Mouse (Mus musculus) forebrain, embryonic 16.5 days (tissue): ENCODE results near the gene Podn. TPM values are rescaled to one million over a fixed set of nuclear protein-coding genes. Genes with fewer than 3 reads are reported as not detected.

Experiments
- ATAC-seq: fragments of 200-750 bp; cut with Nextera tagmentation; 2 replicates; pipeline ENCODE4 v1.8.0; 2017; ENCODE audit warnings: mild to moderate bottlenecking, moderate library complexity
- H3K27ac ChIP-seq: fragments of 300-500 bp; sonication (generic); 2 replicates; pipeline ENCODE4 v1.5.1; 2014; ENCODE audit warnings: low read length, control low read depth
- H3K27me3 ChIP-seq: fragments of 300-500 bp; sonication (generic); replicated peaks from 2 replicates; pipeline ENCODE4 v1.6.1; 2014; ENCODE audit warnings: low read length; ENCODE audit not compliant: control insufficient read depth, insufficient read depth
- H3K36me3 ChIP-seq: fragments of 300-500 bp; sonication (generic); 2 replicates; pipeline ENCODE4 v1.6.1; 2014; ENCODE audit not compliant: control insufficient read depth, insufficient read depth
- H3K4me1 ChIP-seq: fragments of 300-500 bp; sonication (generic); replicated peaks from 2 replicates; pipeline ENCODE4 v1.6.1; 2014; ENCODE audit warnings: low read length; ENCODE audit not compliant: control insufficient read depth, insufficient read depth
- H3K4me2 ChIP-seq: fragments of 300-500 bp; sonication (generic); 2 replicates; pipeline ENCODE4 v1.6.1; 2014; ENCODE audit warnings: mild to moderate bottlenecking, low read length, control low read depth
- H3K4me3 ChIP-seq: fragments of 300-500 bp; sonication (generic); replicated peaks from 2 replicates; pipeline ENCODE4 v1.5.1; 2014; ENCODE audit warnings: mild to moderate bottlenecking, low read length, control low read depth
- H3K9ac ChIP-seq: fragments of 300-500 bp; sonication (generic); replicated peaks from 2 replicates; pipeline ENCODE4 v1.6.1; 2014; ENCODE audit warnings: low read depth, low read length, control low read depth
- H3K9me3 ChIP-seq: fragments of 300-500 bp; sonication (generic); 2 replicates; pipeline ENCODE4 v1.6.1; 2016; ENCODE audit warnings: low read length; ENCODE audit not compliant: control insufficient read depth
- WGBS: fragments of 180-500 bp; shearing (Covaris S2); extraction: QIAGEN DNeasy Blood & Tissue Kit; methylation state at CpG from one replicate; pipeline ENCODE4 v1.1.7; 2014; 5-methylcytosine and 5-hydroxymethylcytosine counted together
- microRNA-seq: library from miRNA; unstranded; fragments of <30 nt; microRNA quantifications from one replicate; pipeline ENCODE4, GENCODE M21; 2017
- polyA plus RNA-seq: library from polyadenylated mRNA; unstranded; fragments of >200 nt; fragmentation: Nextera tagmentation; extraction: Ambion mirVana; gene quantifications from 2 replicates; pipeline ENCODE4 v1.2.1, GENCODE M21; 2015

The Podn gene
- polyA plus RNA-seq, 1 experiment from 2014 or later = 0.35 TPM

- H3K27ac ChIP-seq = no peak overlapping the region
- no peaks in the 10 kb centered on the region; the same call in 1 of the 2 replicates for H3K4me1 ChIP-seq
- no peak overlapping the region for H3K4me2 ChIP-seq
- H3K9ac ChIP-seq = no peak overlapping the region
- H3K9me3 ChIP-seq = no peaks in the 10 kb centered on the region
- H3K4me3 ChIP-seq = no peak overlapping the region
- 100% methylated on average over 1 of the region's 1 CpGs for WGBS
- no peaks in the 10 kb centered on the region for H3K36me3 ChIP-seq
- no peaks in the 10 kb centered on the region for H3K27me3 ChIP-seq
- ATAC-seq = no peak
Measured at GRCm38 (mm10) chr4:107971162-107971561, 125.1 kb downstream of the Podn start.

- Histone ChIP-seq H3K4me2 (no peak overlapping the region), H3K27ac (no peak overlapping the region), H3K4me1 (no peaks in the 10 kb centered on the region; the same call in 1 of the 2 replicates), H3K9ac (no peak overlapping the region), H3K36me3 (no peaks in the 10 kb centered on the region), H3K27me3 (no peaks in the 10 kb centered on the region), H3K4me3 (no peak overlapping the region), H3K9me3 (no peaks in the 10 kb centered on the region)
- ATAC-seq = no peak
Measured at GRCm38 (mm10) chr4:107969781-107970180, 126.5 kb downstream of the Podn start.

GRCm38 (mm10) chr4:107967966-107968682 lies 128.1 kb downstream of the Podn start, which contains the start of gene Slc1a7:
Slc1a7 (plus strand) TSS chr4:107968332.
- no peak within 1 kb of the TSS for H3K9ac ChIP-seq
- ATAC-seq = no peak
- no peaks in the 10 kb centered on the region for H3K27me3 ChIP-seq
- H3K4me1 ChIP-seq = no peaks in the 10 kb centered on the region
- 76% methylated on average over 16 of the region's 16 CpGs for WGBS
- H3K36me3 ChIP-seq = no peaks in the 10 kb centered on the region
- H3K4me3 ChIP-seq = no peak within 1 kb of the TSS
- H3K4me2 ChIP-seq = no peak within 1 kb of the TSS
- H3K9me3 ChIP-seq = no peaks in the 10 kb centered on the region
- no peak within 1 kb of the TSS for H3K27ac ChIP-seq

- H3K36me3 ChIP-seq = no peaks in the 10 kb centered on the region
- peaks cover 11% of the 10 kb centered on the region for H3K4me1 ChIP-seq
- whole genome bisulfite sequencing = 62% methylated on average over 5 of the region's 5 CpGs
- no peaks in the 10 kb centered on the region for H3K27me3 ChIP-seq
- no peaks in the 10 kb centered on the region for H3K9me3 ChIP-seq
- ATAC-seq = no peak
- H3K27ac ChIP-seq = no peak overlapping the region
- no peak overlapping the region for H3K9ac ChIP-seq
- no peak overlapping the region for H3K4me2 ChIP-seq
- H3K4me3 ChIP-seq = no peak overlapping the region
Measured at GRCm38 (mm10) chr4:107966416-107967109, 129.7 kb downstream of the Podn start.

Small RNA genes lying within 50 kb of the gene (microRNA-seq; reads per million reads assigned to microRNA genes)
- gene Mir6397 = not detected

Other genes starting within 250 kb of the Podn start
- 118 and 122 TPM in 2 replicates for gene Magoh, start 216.7 kb downstream of the Podn start, polyA plus RNA-seq
- gene 0610037L13Rik, start 206.6 kb downstream of the Podn start, polyA plus RNA-seq = 99.3 and 99.9 TPM in 2 replicates
- gene Cpt2, start 172.8 kb downstream of the Podn start, polyA plus RNA-seq = 10.4 and 16.3 TPM in 2 replicates
- gene Slc1a7, start 128.1 kb downstream of the Podn start, polyA plus RNA-seq = not detected in 2 replicates
- 195 and 205 TPM in 2 replicates for gene Scp2, start 48.6 kb upstream of the Podn start, polyA plus RNA-seq
- gene Echdc2, start 69.0 kb upstream of the Podn start, polyA plus RNA-seq = 11.8 and 13.0 TPM in 2 replicates
- gene Zyg11a, start 121.6 kb upstream of the Podn start, polyA plus RNA-seq = not detected in 2 replicates
- 37.3 and 37.6 TPM in 2 replicates for gene Zyg11b, start 204.7 kb upstream of the Podn start, polyA plus RNA-seq
- 56.7 and 58.5 TPM in 2 replicates for gene Coa7, start 231.7 kb upstream of the Podn start, polyA plus RNA-seq